Mouse (Mus musculus): ENCODE results near the gene Fam169b. TPM values are rescaled to one million over a fixed set of nuclear protein-coding genes. Genes with fewer than 3 reads are reported as not detected.
A peak's percentile ranks its signal among the peaks of the same experiment; 100 is the strongest.
"Not testable (repeated sequence)": the region's sequence is repeated elsewhere in the genome, so short reads cannot be mapped to it uniquely, and the experiment has no call there.

Fam169b gene
- total and polyA plus RNA-seq, 2 experiments: 21.8 to 25.8 TPM

GRCm38 (mm10) chr7:68282304-68283132, 8.9 kb downstream of the Fam169b start:
- WGBS: 39% methylated on average over 22 of the region's 22 CpGs
- H3K27me3 ChIP-seq (ENCODE audit: control insufficient read depth, insufficient read depth, low read length): no peaks in the 10 kb centered on the region
- H3K9ac ChIP-seq (ENCODE audit: low read depth, low read length): peak overlapping the region; percentile 67
- peaks cover 53% of the 10 kb centered on the region for H3K4me1 ChIP-seq (ENCODE audit: control insufficient read depth, insufficient read depth, low read length)
- peak overlapping the region; percentile 13 for H3K4me3 ChIP-seq (ENCODE audit: insufficient read depth, low read depth, low read length)
- peaks cover 29% of the 10 kb centered on the region; the same call in 1 of the 2 replicates for H3K79me2 ChIP-seq (ENCODE audit: control insufficient read depth, insufficient read depth, low read length)
- 0 out of 2 replicates have a peak, but pooled peaks cover 2% of the 10 kb centered on the region for H3K36me3 ChIP-seq (ENCODE audit: control insufficient read depth, insufficient read depth, low read length)
- TF ChIP-seq POLR2A (IDR thresholded peaks at IDR 0.05; ENCODE audit: extremely low read depth, insufficient read depth, low read length): no peak
- TF ChIP-seq CTCF (IDR thresholded peaks at IDR 0.05; ENCODE audit: low read depth, low read length): no peak
- peak; percentile 93 for DNase-seq (ENCODE audit: extremely low read depth, low read depth, low spot score)
- H3K27ac ChIP-seq (replicated peaks; ENCODE audit: insufficient read depth, low read depth, low read length): peak overlapping the region; percentile 91

- H3K36me3 ChIP-seq (ENCODE audit: control insufficient read depth, insufficient read depth, low read length); H3K4me3 ChIP-seq (ENCODE audit: insufficient read depth, low read depth, low read length); DNase-seq (ENCODE audit: extremely low read depth, low read depth, low spot score); H3K27me3 ChIP-seq (ENCODE audit: control insufficient read depth, insufficient read depth, low read length): not testable (repeated sequence)
- H3K9ac ChIP-seq (ENCODE audit: low read depth, low read length): peak overlapping the region; percentile 53
- WGBS: 36% methylated on average over 4 of the region's 4 CpGs
- peaks cover 53% of the 10 kb centered on the region for H3K4me1 ChIP-seq (ENCODE audit: control insufficient read depth, insufficient read depth, low read length)
- H3K79me2 ChIP-seq (ENCODE audit: control insufficient read depth, insufficient read depth, low read length): peaks cover 29% of the 10 kb centered on the region; the same call in 1 of the 2 replicates
- H3K27ac ChIP-seq (replicated peaks; ENCODE audit: insufficient read depth, low read depth, low read length): peak overlapping the region; percentile 91
These were observed 9.5 kb downstream of the Fam169b start for GRCm38 (mm10) chr7:68283133-68283520.

GRCm38 (mm10) chr7:68283776-68284175, 10.1 kb downstream of the Fam169b start:
- Histone ChIP-seq H3K4me3 (ENCODE audit: insufficient read depth, low read depth, low read length) (no peak overlapping the region), H3K36me3 (ENCODE audit: control insufficient read depth, insufficient read depth, low read length) (0 out of 2 replicates have a peak, but pooled peaks cover 2% of the 10 kb centered on the region), H3K4me1 (ENCODE audit: control insufficient read depth, insufficient read depth, low read length) (peaks cover 48% of the 10 kb centered on the region), H3K27me3 (ENCODE audit: control insufficient read depth, insufficient read depth, low read length) (no peaks in the 10 kb centered on the region), H3K27ac (replicated peaks; ENCODE audit: insufficient read depth, low read depth, low read length) (peak overlapping the region; percentile 91), H3K79me2 (ENCODE audit: control insufficient read depth, insufficient read depth, low read length) (peaks cover 25% of the 10 kb centered on the region; the same call in 1 of the 2 replicates), H3K9ac (ENCODE audit: low read depth, low read length) (peak overlapping the region; percentile 4)
- WGBS: 29% methylated on average over 7 of the region's 7 CpGs
- TF ChIP-seq POLR2A (IDR thresholded peaks at IDR 0.05; ENCODE audit: extremely low read depth, insufficient read depth, low read length) (no peak), CTCF (IDR thresholded peaks at IDR 0.05; ENCODE audit: low read depth, low read length) (no peak)
- peak; percentile 90 for DNase-seq (ENCODE audit: extremely low read depth, low read depth, low spot score)

- DNase-seq (ENCODE audit: extremely low read depth, low read depth, low spot score): peak; percentile 98
- no peak overlapping the region for H3K4me3 ChIP-seq (ENCODE audit: insufficient read depth, low read depth, low read length)
- H3K27me3 ChIP-seq (ENCODE audit: control insufficient read depth, insufficient read depth, low read length): no peaks in the 10 kb centered on the region
- peaks cover 35% of the 10 kb centered on the region for H3K4me1 ChIP-seq (ENCODE audit: control insufficient read depth, insufficient read depth, low read length)
- H3K27ac ChIP-seq (replicated peaks; ENCODE audit: insufficient read depth, low read depth, low read length): peak overlapping the region; percentile 91
- peak overlapping the region; percentile 4; the same call in 1 of the 2 replicates for H3K9ac ChIP-seq (ENCODE audit: low read depth, low read length)
- peaks cover 20% of the 10 kb centered on the region; the same call in 1 of the 2 replicates for H3K79me2 ChIP-seq (ENCODE audit: control insufficient read depth, insufficient read depth, low read length)
- 0 out of 2 replicates have a peak, but pooled peaks cover 2% of the 10 kb centered on the region for H3K36me3 ChIP-seq (ENCODE audit: control insufficient read depth, insufficient read depth, low read length)
- no peak for TF ChIP-seq POLR2A (IDR thresholded peaks at IDR 0.05; ENCODE audit: extremely low read depth, insufficient read depth, low read length)
- no peak for TF ChIP-seq CTCF (IDR thresholded peaks at IDR 0.05; ENCODE audit: low read depth, low read length)
- 12% methylated on average over 8 of the region's 8 CpGs for WGBS
These were observed 12.2 kb downstream of the Fam169b start for GRCm38 (mm10) chr7:68285851-68286298.

- 0 out of 2 replicates have a peak, but pooled peaks cover 2% of the 10 kb centered on the region for H3K36me3 ChIP-seq (ENCODE audit: control insufficient read depth, insufficient read depth, low read length)
- H3K79me2 ChIP-seq (ENCODE audit: control insufficient read depth, insufficient read depth, low read length): peaks cover 22% of the 10 kb centered on the region; the same call in 1 of the 2 replicates
- peak overlapping the region; percentile 25; the same call in 1 of the 2 replicates for H3K9ac ChIP-seq (ENCODE audit: low read depth, low read length)
- DNase-seq (ENCODE audit: extremely low read depth, low read depth, low spot score): no peak
- H3K27ac ChIP-seq (replicated peaks; ENCODE audit: insufficient read depth, low read depth, low read length): peak overlapping the region; percentile 91
- no peak overlapping the region for H3K4me3 ChIP-seq (ENCODE audit: insufficient read depth, low read depth, low read length)
- WGBS: 94% methylated on average over 24 of the region's 24 CpGs
- TF ChIP-seq POLR2A (IDR thresholded peaks at IDR 0.05; ENCODE audit: extremely low read depth, insufficient read depth, low read length) (no peak), CTCF (IDR thresholded peaks at IDR 0.05; ENCODE audit: low read depth, low read length) (no peak)
- H3K27me3 ChIP-seq (ENCODE audit: control insufficient read depth, insufficient read depth, low read length): no peaks in the 10 kb centered on the region
- peaks cover 32% of the 10 kb centered on the region for H3K4me1 ChIP-seq (ENCODE audit: control insufficient read depth, insufficient read depth, low read length)
These were observed 13.2 kb downstream of the Fam169b start for GRCm38 (mm10) chr7:68286526-68287481.

Measured in liver, adult 2 months (tissue).